34 mouse cellular contexts compared by ENCODE assay signal in genomic region chr16:88651952-88652351, GRCm38 (mm10). TPM values are rescaled to one million over a fixed set of nuclear protein-coding genes. Genes with fewer than 3 reads are reported as not detected.
A peak's percentile ranks its signal among the peaks of the same experiment; 100 is the strongest.
DNase-seq lines count a peak whose midpoint lies in the region; ATAC-seq and TF ChIP-seq lines count a peak whose summit lies in the region.
"Had no signal": no experiment of that assay in that cellular context is flagged by ENCODE, and none has a peak within 500 bp of the region (broad histone marks: within the 10 kb centered on the region; RNA-seq: fewer than 3 reads in every experiment).

No protein-coding gene starts in this region.

- H3K9ac ChIP-seq in midbrain, embryonic 11.5 days (ENCODE audit: low read length), result no peak overlapping the region
- no peak overlapping the region for H3K9ac ChIP-seq in midbrain, postnatal 0 days (replicated peaks; ENCODE audit: low read length, poor library complexity, severe bottlenecking)
- H3K9ac ChIP-seq: embryonic facial prominence, embryonic 12.5 days; embryonic facial prominence, embryonic 15.5 days; forebrain, postnatal 0 days; hindbrain, embryonic 12.5 days had no signal

- WGBS in midbrain, embryonic 11.5 days, result 79% methylated on average over 2 of the region's 2 CpGs
- WGBS in midbrain, postnatal 0 days, result 74% methylated on average over 2 of the region's 2 CpGs

- no peak for TF ChIP-seq CTCF in midbrain, postnatal 0 days (IDR thresholded peaks at IDR 0.05)

- H3K4me3 ChIP-seq in midbrain, embryonic 11.5 days (ENCODE audit: low read depth, low read length), result no peak overlapping the region
- no peak overlapping the region for H3K4me3 ChIP-seq in midbrain, postnatal 0 days (ENCODE audit: low read depth, low read length)
- H3K4me3 ChIP-seq: embryonic facial prominence, embryonic 12.5 days; embryonic facial prominence, embryonic 15.5 days; gastrocnemius, adult 2 months; hindbrain, embryonic 12.5 days had no signal

- H3K36me3 ChIP-seq in midbrain, embryonic 11.5 days (ENCODE audit: control insufficient read depth, insufficient read depth, low read length), result no peaks in the 10 kb centered on the region
- H3K36me3 ChIP-seq in midbrain, postnatal 0 days (ENCODE audit: insufficient read depth, low read length), result no peaks in the 10 kb centered on the region
- H3K36me3 ChIP-seq: embryonic facial prominence, embryonic 12.5 days; embryonic facial prominence, embryonic 15.5 days; G1E; hindbrain, embryonic 12.5 days had no signal

- no peak overlapping the region for H3K4me2 ChIP-seq in midbrain, embryonic 11.5 days
- no peak overlapping the region for H3K4me2 ChIP-seq in midbrain, postnatal 0 days (ENCODE audit: low read depth, low read length, poor library complexity, severe bottlenecking)
- H3K4me2 ChIP-seq: embryonic facial prominence, embryonic 12.5 days; embryonic facial prominence, embryonic 15.5 days; heart, embryonic 11.5 days; hindbrain, embryonic 12.5 days had no signal

- no peaks in the 10 kb centered on the region for H3K4me1 ChIP-seq in midbrain, embryonic 11.5 days (ENCODE audit: control insufficient read depth, insufficient read depth, low read length)
- no peaks in the 10 kb centered on the region for H3K4me1 ChIP-seq in midbrain, postnatal 0 days (ENCODE audit: insufficient read depth, low read length)
- H3K4me1 ChIP-seq: embryonic facial prominence, embryonic 12.5 days; embryonic facial prominence, embryonic 15.5 days; hindbrain, embryonic 12.5 days had no signal

- no peaks in the 10 kb centered on the region for H3K9me3 ChIP-seq in midbrain, embryonic 11.5 days (ENCODE audit: control insufficient read depth, low read length)
- H3K9me3 ChIP-seq in midbrain, postnatal 0 days (ENCODE audit: low read length), result no peaks in the 10 kb centered on the region
- H3K9me3 ChIP-seq: embryonic facial prominence, embryonic 12.5 days; embryonic facial prominence, embryonic 15.5 days; hindbrain, embryonic 12.5 days had no signal

- ATAC-seq in midbrain, embryonic 11.5 days (ENCODE audit: low FRiP score), result no peak
- no peak for ATAC-seq in midbrain, postnatal 0 days (ENCODE audit: low FRiP score)
- ATAC-seq: forebrain, embryonic 14.5 days; forebrain, postnatal 0 days; Patski had no signal

- peak; percentile 19 for DNase-seq in kidney, adult 11 months
- no peak for DNase-seq in kidney, adult 18-20 months
- peak; percentile 77 for DNase-seq in kidney, adult 9 months
- no peak for DNase-seq in kidney, postnatal 10 days
- DNase-seq in midbrain, embryonic 11.5 days (ENCODE audit: low spot score, missing footprints), result peak; percentile 62
- DNase-seq in midbrain, postnatal 0 days (ENCODE audit: low spot score), result no peak
- no peak for DNase-seq in urinary bladder, postnatal 4 days (ENCODE audit: low spot score in 2 of 2)
- DNase-seq: adrenal gland, postnatal 10 days; adrenal gland, postnatal 36 days; B cell, adult 2 months; cerebellum, adult 18-20 months; cerebellum, adult 9-10 months; cerebellum, postnatal 14 days; forebrain, postnatal 0 days; gastrocnemius, adult 2 months; gastrocnemius, postnatal 14 days; heart, adult 11 months had no signal

- H3K27me3 ChIP-seq in midbrain, embryonic 11.5 days (ENCODE audit: control insufficient read depth, insufficient read depth, low read length), result no peaks in the 10 kb centered on the region
- H3K27me3 ChIP-seq in midbrain, postnatal 0 days (ENCODE audit: insufficient read depth, low read length), result no peaks in the 10 kb centered on the region
- H3K27me3 ChIP-seq: CH12.LX; embryonic facial prominence, embryonic 12.5 days; embryonic facial prominence, embryonic 15.5 days; hindbrain, embryonic 12.5 days; Patski had no signal

- no peak overlapping the region for H3K27ac ChIP-seq in midbrain, embryonic 11.5 days (ENCODE audit: low read depth, low read length)
- H3K27ac ChIP-seq in midbrain, postnatal 0 days (ENCODE audit: low read depth, low read length), result no peak overlapping the region
- H3K27ac ChIP-seq: embryonic facial prominence, embryonic 12.5 days; embryonic facial prominence, embryonic 15.5 days; gastrocnemius, adult 2 months; hindbrain, embryonic 12.5 days had no signal

RNA-seq across cellular contexts. Expression of gene Krtap26-1, which starts 4.4 kb away (rescaled TPM):
- not detected in 2 replicates for polyA plus RNA-seq in midbrain, embryonic 11.5 days (2014; fragmentation: Nextera tagmentation; extraction: Ambion mirVana)
- total RNA-seq in midbrain, postnatal 0 days (2014; rRNA removed), result not detected in 2 replicates
- polyA plus RNA-seq in midbrain, postnatal 0 days (2015; fragmentation: Nextera tagmentation; extraction: Ambion mirVana), result not detected in 2 replicates
- total RNA-seq: adrenal gland, adult 18-20 months; adrenal gland, postnatal 10 days; adrenal gland, postnatal 36 days; CH12.LX; forebrain, postnatal 0 days; G1E; gastrocnemius, adult 2 months; gastrocnemius, postnatal 14 days; gastrocnemius, postnatal 4 days; heart, adult 8-10 months; heart, postnatal 25 days; hematopoietic stem cell, adult 5-6 weeks had no signal
- polyA plus RNA-seq: embryonic facial prominence, embryonic 12.5 days; forebrain, embryonic 11.5 days; forebrain, embryonic 14.5 days; forebrain, postnatal 0 days; frontal cortex, adult 2 months; G1E; heart, embryonic 11.5 days; heart, embryonic 14.5 days; heart, postnatal 0 days; hindbrain, embryonic 12.5 days; Patski had no signal

RNA-seq across cellular contexts. Expression of gene Krtap27-1, which starts 19.5 kb away (rescaled TPM):
- polyA plus RNA-seq in midbrain, embryonic 11.5 days (2014; fragmentation: Nextera tagmentation; extraction: Ambion mirVana), result not detected in 2 replicates
- not detected in 2 replicates for total RNA-seq in midbrain, postnatal 0 days (2014; rRNA removed)
- polyA plus RNA-seq in midbrain, postnatal 0 days (2015; fragmentation: Nextera tagmentation; extraction: Ambion mirVana), result not detected in 2 replicates
- total RNA-seq: adrenal gland, adult 18-20 months; adrenal gland, postnatal 10 days; adrenal gland, postnatal 36 days; CH12.LX; forebrain, postnatal 0 days; G1E; gastrocnemius, adult 2 months; gastrocnemius, postnatal 14 days; gastrocnemius, postnatal 4 days; heart, adult 8-10 months; heart, postnatal 25 days; hematopoietic stem cell, adult 5-6 weeks had no signal
- polyA plus RNA-seq: embryonic facial prominence, embryonic 12.5 days; embryonic facial prominence, embryonic 15.5 days; forebrain, embryonic 11.5 days; forebrain, embryonic 14.5 days; forebrain, postnatal 0 days; frontal cortex, adult 2 months; G1E; heart, embryonic 11.5 days; heart, embryonic 14.5 days; heart, postnatal 0 days; hindbrain, embryonic 12.5 days; Patski had no signal

RNA-seq across cellular contexts. Expression of gene 2310079G19Rik, which starts 24.5 kb away (rescaled TPM):
- polyA plus RNA-seq in midbrain, embryonic 11.5 days (2014; fragmentation: Nextera tagmentation; extraction: Ambion mirVana), result not detected in 2 replicates
- not detected in 2 replicates for total RNA-seq in midbrain, postnatal 0 days (2014; rRNA removed)
- not detected in 2 replicates for polyA plus RNA-seq in midbrain, postnatal 0 days (2015; fragmentation: Nextera tagmentation; extraction: Ambion mirVana)
- total RNA-seq: adrenal gland, adult 18-20 months; adrenal gland, postnatal 10 days; adrenal gland, postnatal 36 days; CH12.LX; forebrain, postnatal 0 days; gastrocnemius, adult 2 months; gastrocnemius, postnatal 14 days; gastrocnemius, postnatal 4 days; heart, adult 8-10 months; heart, postnatal 25 days; hematopoietic stem cell, adult 5-6 weeks had no signal
- polyA plus RNA-seq: embryonic facial prominence, embryonic 12.5 days; embryonic facial prominence, embryonic 15.5 days; forebrain, embryonic 11.5 days; forebrain, embryonic 14.5 days; forebrain, postnatal 0 days; frontal cortex, adult 2 months; G1E; heart, embryonic 11.5 days; heart, embryonic 14.5 days; heart, postnatal 0 days; hindbrain, embryonic 12.5 days; Patski had no signal

RNA-seq across cellular contexts. Expression of gene Krtap24-1, which starts 39.9 kb away (rescaled TPM):
- not detected in 2 replicates for polyA plus RNA-seq in midbrain, embryonic 11.5 days (2014; fragmentation: Nextera tagmentation; extraction: Ambion mirVana)
- not detected in 2 replicates for total RNA-seq in midbrain, postnatal 0 days (2014; rRNA removed)
- polyA plus RNA-seq in midbrain, postnatal 0 days (2015; fragmentation: Nextera tagmentation; extraction: Ambion mirVana), result not detected in 2 replicates
- total RNA-seq: adrenal gland, adult 18-20 months; adrenal gland, postnatal 10 days; adrenal gland, postnatal 36 days; CH12.LX; forebrain, postnatal 0 days; G1E; gastrocnemius, adult 2 months; gastrocnemius, postnatal 14 days; gastrocnemius, postnatal 4 days; heart, adult 8-10 months; heart, postnatal 25 days; hematopoietic stem cell, adult 5-6 weeks had no signal
- polyA plus RNA-seq: embryonic facial prominence, embryonic 12.5 days; forebrain, embryonic 11.5 days; forebrain, embryonic 14.5 days; forebrain, postnatal 0 days; frontal cortex, adult 2 months; G1E; heart, embryonic 11.5 days; heart, embryonic 14.5 days; heart, postnatal 0 days; hindbrain, embryonic 12.5 days; Patski had no signal

RNA-seq across cellular contexts. Expression of gene 2310061N02Rik, which starts 55.8 kb away (rescaled TPM):
- polyA plus RNA-seq in midbrain, embryonic 11.5 days (2014; fragmentation: Nextera tagmentation; extraction: Ambion mirVana), result not detected in 2 replicates
- total RNA-seq in midbrain, postnatal 0 days (2014; rRNA removed), result not detected in 2 replicates
- polyA plus RNA-seq in midbrain, postnatal 0 days (2015; fragmentation: Nextera tagmentation; extraction: Ambion mirVana), result not detected in 2 replicates
- total RNA-seq: adrenal gland, adult 18-20 months; adrenal gland, postnatal 10 days; adrenal gland, postnatal 36 days; CH12.LX; forebrain, postnatal 0 days; G1E; gastrocnemius, adult 2 months; gastrocnemius, postnatal 14 days; gastrocnemius, postnatal 4 days; heart, adult 8-10 months; heart, postnatal 25 days; hematopoietic stem cell, adult 5-6 weeks had no signal
- polyA plus RNA-seq: embryonic facial prominence, embryonic 12.5 days; embryonic facial prominence, embryonic 15.5 days; forebrain, embryonic 11.5 days; forebrain, embryonic 14.5 days; forebrain, postnatal 0 days; frontal cortex, adult 2 months; G1E; heart, embryonic 11.5 days; heart, embryonic 14.5 days; heart, postnatal 0 days; hindbrain, embryonic 12.5 days; Patski had no signal

Comparison
In these comparisons a context has a peak if more than half of its experiments do, and no peak if none do; other contexts are left out.
1. DNase-seq: peak in kidney, adult 11 months (single experiment), kidney, adult 9 months (single experiment) and midbrain, embryonic 11.5 days (single experiment); none in kidney, adult 18-20 months (single experiment), kidney, postnatal 10 days (single experiment), midbrain, postnatal 0 days (single experiment) and urinary bladder, postnatal 4 days (0 of 2).